20 mouse cellular contexts compared by ENCODE assay signal in genomic region chr4:153200799-153201770, GRCm38 (mm10).
"Had no signal": no experiment of that assay in that cellular context is flagged by ENCODE, and none has a peak within 500 bp of the region (broad histone marks: within the 10 kb centered on the region; RNA-seq: fewer than 3 reads in every experiment).

No protein-coding gene starts in this region.

- H3K27ac ChIP-seq: kidney, postnatal 0 days; layer of hippocampus, adult 2 months; left cerebral cortex, adult 2 months; limb, embryonic 12.5 days; limb, embryonic 15.5 days; liver, embryonic 14.5 days; macrophage had no signal

- H3K4me3 ChIP-seq: layer of hippocampus, adult 2 months; left cerebral cortex, adult 2 months; limb, embryonic 12.5 days; limb, embryonic 15.5 days; myocyte had no signal

- H3K9ac ChIP-seq: limb, embryonic 12.5 days; limb, embryonic 15.5 days; liver, embryonic 14.5 days; liver, postnatal 0 days; lung, embryonic 14.5 days had no signal

- H3K4me2 ChIP-seq: limb, embryonic 12.5 days; limb, embryonic 15.5 days; liver, embryonic 11.5 days; lung, embryonic 14.5 days had no signal

- ATAC-seq: inflammation-experienced regulatory T-cells, adult 6 months; intestine, embryonic 16.5 days; liver, postnatal 0 days; lung, postnatal 0 days had no signal

- H3K9me3 ChIP-seq: limb, embryonic 15.5 days had no signal

- H3K36me3 ChIP-seq: limb, embryonic 12.5 days; limb, embryonic 15.5 days had no signal

- H3K4me1 ChIP-seq: limb, embryonic 15.5 days had no signal

- DNase-seq: kidney, adult 18-20 months; kidney, postnatal 25 days; layer of hippocampus, adult 9-11 months; left cerebral cortex, postnatal 4 days; liver, postnatal 0 days; lung, embryonic 14.5 days; thymus, adult 18-20 months; thymus, postnatal 36 days had no signal
